Mouse (Mus musculus) left cerebral cortex, postnatal 14 days (tissue): ENCODE results near the gene Rictor. TPM values are rescaled to one million over a fixed set of nuclear protein-coding genes. Genes with fewer than 3 reads are reported as not detected.
"Not testable (repeated sequence)": the region's sequence is repeated elsewhere in the genome, so short reads cannot be mapped to it uniquely, and the experiment has no call there.

Experiments
- DNase-seq, 2 experiments: peaks; one replicate each; pipeline ENCODE4 v3.0.0; 2021 to 2022; ENCODE audit warnings: low spot score in 2 of 2, mixed read lengths in 1 of 2
- intact Hi-C: fragments of 180-260 bp; cut with DNase I; formaldehyde crosslinking; loops from one replicate; pipeline ENCODE4 v1.15.1; 2025
- total RNA-seq, 2 experiments: library from RNA; stranded (reverse); gene quantifications; 2 replicates each; pipeline ENCODE4 v1.2.3; 2021

Gene Rictor
- total RNA-seq, 2 experiments from 2014 or later, result 37.3 to 38.1 TPM

GRCm38 (mm10) chr15:6724442-6724841 lies 16.3 kb downstream of the Rictor start:
- no peak for DNase-seq
- intact Hi-C loops, result no loop called here

DNA sequence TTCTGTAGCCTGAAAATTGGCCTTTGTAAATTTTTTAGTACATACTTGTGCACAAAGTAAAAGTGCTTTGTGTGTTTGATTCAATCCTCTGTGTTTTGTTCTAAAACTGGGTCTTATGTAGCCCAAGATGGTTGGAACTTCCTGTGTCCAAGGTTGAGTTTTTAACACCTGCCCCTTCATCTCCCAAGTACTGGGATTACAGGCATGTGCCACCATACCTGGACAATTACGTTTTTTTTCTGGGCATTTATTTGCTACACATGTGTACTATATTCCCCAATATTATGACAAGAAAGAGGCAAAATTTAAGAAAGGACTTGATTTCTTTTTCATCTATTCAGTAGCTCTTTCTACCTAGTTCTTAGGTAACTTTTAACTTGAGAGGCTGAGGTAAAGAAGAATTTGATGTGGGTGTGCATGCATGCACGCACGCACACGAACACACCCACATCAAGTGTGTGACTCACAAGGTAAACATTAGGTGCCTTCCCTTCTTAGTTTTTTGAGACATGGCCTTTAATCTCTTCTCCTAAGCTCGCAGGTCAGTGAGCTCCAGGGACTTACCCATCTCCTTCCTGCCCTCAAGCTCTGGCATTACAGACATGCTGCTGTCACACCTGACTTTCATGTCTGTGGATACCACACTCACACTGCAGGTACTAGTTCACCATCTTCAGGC lies 18.1 kb downstream of the Rictor start:
- intact Hi-C loops, result no loop called here
- DNase-seq, result no peak

DNA sequence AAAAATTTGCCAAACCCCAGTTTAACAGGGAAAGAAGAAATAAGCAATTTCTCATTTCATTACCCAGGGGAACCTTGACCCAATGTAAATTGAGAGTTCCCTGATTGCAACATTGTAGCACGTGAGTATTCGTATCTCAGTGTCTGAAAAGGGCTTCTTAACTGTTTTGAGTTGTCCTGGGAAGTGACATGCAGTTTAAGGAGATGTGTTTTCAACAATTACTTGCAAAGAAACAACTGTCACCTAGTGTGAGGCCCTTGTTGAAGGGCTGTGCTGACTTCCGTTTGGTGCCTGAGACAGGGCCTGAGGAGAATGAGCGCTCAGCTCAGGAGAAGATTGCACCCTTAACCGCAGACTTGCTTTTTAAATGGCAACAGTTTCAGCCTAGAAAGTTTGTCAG lies 24.9 kb downstream of the Rictor start:
- no peak for DNase-seq
- intact Hi-C loops, result no loop called here

- intact Hi-C loops, result no loop called here
- no peak for DNase-seq
Observed at GRCm38 (mm10) chr15:6739180-6739579, 31.0 kb downstream of the Rictor start.

GRCm38 (mm10) chr15:6742337-6743025 lies 34.3 kb downstream of the Rictor start:
- no peak for DNase-seq
- intact Hi-C loops, result no loop called here

- intact Hi-C loops, result no loop called here
- DNase-seq, result no peak
Observed at GRCm38 (mm10) chr15:6743723-6744122, 35.5 kb downstream of the Rictor start.

DNA sequence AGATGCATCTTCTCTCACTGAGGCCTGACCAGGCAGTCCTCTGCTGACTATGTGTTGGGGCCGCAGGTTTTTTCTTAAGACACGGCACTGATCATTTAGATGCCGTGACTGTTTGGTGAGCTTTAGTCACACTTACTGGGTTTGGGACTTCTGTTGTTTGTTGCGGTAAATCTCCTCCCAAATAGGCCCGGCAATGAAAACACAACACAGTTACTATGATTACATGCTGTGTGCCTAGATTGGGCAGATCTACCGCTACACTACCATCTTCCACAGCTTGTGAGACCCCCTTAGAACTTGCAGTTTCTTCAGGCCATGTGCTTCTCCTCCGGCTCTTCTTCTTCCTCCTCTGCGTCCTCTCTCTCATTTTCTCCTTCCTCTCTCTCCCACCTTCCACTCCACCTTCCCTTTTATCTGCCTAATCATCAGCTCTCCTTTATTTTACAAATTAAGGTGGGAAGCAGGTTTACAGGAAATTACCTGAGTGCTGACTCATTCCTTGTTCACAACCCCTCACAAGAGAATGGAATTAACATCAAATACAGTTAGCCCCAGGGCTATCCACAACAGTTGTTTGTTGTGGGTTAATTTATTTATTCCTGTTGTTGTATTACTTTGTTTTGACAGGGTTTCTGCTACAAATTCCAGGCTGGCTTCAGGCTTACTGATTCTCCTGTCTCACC lies 38.3 kb downstream of the Rictor start:
- intact Hi-C loops, DNase-seq: not testable (repeated sequence)

DNA sequence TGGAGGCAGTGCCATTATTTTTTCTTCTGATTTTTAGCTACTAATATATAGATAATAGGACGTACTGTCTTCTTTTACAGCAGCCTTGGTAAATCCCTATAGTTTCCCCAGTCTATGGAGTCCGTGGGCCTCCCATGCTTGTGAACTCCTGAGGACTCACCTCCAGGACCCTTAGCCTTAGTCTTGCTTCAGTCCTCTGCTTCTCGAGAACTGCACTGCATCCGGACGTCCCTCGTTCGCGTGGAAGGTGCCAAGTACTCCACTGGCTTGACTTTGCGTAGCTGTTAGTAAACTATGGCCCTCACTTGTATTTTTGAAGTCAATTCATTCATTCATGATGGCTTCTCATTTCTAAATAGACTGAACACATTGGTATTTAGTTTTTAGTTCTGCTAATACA lies 38.8 kb downstream of the Rictor start:
- no peak for DNase-seq
- intact Hi-C loops, result no loop called here

DNA sequence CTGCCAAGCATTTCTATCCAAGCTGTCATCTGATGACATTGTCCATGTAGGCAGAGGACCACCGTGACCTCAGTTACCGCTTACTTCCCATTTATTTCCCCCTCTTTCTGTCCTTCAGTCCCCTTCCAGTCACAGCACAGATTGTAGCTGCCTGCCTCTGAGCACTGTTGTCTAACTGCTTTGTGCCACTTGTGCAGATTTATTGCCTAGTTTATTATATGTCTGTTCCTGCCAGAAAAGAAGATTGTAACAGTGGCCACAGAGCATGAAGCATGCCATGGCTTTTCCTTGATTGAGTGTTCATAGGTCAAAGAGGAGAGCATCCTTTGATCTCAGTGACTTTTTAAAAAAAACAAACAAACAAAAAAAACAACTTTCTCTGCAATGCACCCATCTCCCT lies 46.2 kb downstream of the Rictor start:
- no peak for DNase-seq
- intact Hi-C loops, result no loop called here

DNA sequence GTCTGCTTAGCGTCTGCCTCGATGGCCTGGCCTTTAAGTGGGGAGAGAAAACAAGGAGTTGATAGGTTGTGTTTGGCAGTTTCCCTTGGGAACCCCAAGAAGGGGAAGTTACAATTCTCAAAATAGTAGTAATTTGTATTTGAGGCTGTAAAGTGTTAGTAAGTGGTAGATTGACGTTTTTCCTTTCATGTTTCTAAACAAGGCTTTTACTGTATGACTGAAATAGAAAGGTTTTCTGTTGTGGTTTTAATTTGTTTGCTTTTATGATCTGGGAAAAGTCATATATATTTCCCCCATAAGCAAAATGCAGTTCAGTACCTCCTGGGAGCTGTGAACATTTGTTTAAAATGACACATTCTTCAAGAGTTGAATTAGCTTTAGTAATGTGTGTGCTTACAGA lies 64.1 kb downstream of the Rictor start:
- intact Hi-C loops, result no loop called here

DNA sequence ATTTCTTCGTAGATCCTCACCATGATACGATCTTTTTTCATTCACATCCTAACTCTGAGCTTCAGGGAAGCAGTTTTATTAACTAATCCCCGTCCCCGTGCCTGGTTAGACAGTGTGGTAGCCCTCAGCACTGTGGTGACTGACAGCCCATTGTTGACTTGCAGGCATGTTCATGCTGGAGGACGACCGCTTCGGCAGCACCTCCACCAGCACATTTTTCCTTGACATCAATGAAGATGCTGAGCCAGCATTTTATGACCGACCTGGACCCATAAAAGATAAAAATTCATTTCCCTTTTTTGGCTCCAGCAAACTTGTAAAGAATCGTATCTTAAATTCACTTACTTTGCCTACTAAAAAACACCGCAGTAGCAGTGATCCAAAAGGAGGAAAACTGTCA lies 78.0 kb downstream of the Rictor start:
- DNase-seq, result no peak
- intact Hi-C loops, result no loop called here

More for the DNA sequence above, 64.1 kb downstream of the Rictor start:
- DNase-seq, result no peak

DNA sequence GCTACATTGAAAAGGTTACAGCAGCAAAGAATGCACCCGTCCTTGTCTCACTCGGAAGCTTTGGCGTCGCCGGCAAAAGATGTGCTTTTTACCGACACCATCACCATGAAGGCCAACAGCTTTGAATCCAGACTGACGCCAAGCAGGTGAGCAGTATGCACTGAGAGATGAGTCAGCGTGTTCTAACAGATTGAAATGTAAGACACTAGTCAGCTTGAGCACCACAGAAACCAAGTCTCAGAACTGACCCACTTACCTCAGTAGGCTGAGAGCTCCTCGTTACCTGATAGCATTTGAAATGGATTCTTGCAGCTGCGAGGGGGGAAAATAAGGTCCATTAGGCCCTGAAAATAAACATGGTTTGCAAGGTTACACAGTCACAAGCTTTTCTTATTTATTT lies 79.1 kb downstream of the Rictor start:
- no peak for DNase-seq
- intact Hi-C loops, result no loop called here

DNA sequence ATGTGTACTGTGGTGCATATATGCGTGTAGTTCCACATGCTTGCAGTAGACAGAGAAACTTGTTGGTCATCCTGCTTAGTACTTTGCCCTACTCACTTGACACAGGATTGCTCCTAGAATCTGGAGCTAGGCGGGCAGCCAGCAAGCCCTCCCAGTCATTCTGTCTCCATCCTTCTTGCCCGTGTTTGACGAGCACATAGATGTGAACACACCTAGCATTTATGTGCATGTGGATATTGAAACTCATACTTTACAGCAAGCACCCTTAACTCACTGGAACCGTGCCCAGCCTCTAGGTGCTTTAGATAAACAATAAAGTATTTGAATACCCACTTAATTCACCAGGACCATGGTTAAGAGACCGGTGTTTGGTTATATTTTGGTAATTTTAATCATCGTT lies 81.8 kb downstream of the Rictor start:
- intact Hi-C loops, result no loop called here
- no peak for DNase-seq

GRCm38 (mm10) chr15:6791648-6792047 lies 83.5 kb downstream of the Rictor start:
- intact Hi-C loops, result no loop called here
- no peak for DNase-seq

DNA sequence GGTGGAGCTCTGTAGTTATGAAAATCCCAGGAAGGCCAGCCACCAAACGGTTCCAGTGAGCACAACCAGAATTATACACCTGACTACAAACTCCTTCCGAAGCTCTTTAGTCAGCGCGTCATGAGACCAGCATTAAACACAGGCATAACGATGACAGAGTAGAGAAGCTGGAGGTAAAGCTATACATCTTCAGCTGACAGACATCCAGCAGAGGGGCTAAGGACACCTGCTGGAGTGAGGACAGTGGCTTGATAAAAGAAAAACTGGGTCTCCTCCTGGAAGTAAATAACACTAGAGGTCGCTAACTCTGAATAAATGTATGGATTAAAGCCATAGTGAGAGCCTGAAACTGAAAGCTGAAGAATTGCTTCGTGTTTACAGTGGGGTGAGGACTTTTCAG lies 84.7 kb downstream of the Rictor start:
- DNase-seq, result no peak
- intact Hi-C loops, result no loop called here

DNA sequence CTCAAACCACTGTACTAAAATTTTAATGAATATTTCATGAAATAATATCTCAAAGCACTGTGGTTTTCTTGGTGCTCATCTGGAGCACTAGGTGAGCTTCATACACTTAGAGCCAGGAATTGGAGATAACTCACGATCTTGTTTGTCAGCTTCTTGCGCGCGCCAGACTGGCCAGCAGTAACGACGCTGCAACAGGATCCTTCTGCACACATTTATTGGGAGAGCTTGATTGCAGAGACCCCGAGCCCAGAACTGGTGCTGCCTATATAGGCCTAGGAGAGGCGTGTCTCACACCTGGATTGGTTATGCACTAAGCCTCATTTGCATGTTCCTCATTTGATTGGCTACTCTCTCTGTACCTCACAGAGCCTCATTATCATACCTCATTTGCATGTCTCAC lies 93.0 kb downstream of the Rictor start:
- intact Hi-C loops, DNase-seq: not testable (repeated sequence)

DNA sequence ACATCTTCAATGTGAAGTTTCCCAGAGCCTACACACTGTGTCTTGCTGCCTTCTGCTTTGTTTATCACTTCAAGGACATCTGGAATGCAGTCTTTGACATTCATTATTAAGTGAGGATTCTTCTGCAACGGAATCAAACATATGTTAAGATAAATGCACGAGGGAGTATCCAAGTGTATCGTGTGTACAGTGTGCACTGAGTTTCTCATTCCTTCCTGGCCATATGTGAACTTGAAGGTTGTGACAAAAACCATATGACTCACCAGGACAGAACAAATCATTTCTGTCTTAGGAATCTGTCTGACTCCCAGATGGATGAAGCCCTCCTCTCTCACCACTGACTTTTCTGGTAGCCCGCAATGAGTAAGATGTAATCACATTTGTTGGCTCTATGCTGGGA lies 107.6 kb downstream of the Rictor start:
- intact Hi-C loops, result no loop called here
- no peak for DNase-seq

DNA sequence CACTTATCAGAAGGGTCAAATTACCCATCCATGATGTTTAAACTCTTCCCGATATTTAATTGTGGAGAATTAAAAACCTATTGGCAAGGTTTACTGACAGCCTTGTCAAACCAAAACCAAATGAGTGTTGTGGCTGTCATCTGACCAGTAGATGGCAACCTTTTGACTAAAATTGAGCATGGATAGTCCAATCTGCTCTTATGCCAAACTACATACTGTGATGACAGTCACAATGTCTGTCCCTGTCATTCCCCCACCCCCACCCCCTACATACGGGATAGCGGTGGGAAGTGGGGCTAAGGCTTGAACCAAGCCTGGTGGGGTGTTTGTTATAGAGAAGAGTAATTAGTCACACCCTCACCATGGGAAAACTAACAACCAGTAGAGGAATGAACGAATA lies 132.0 kb downstream of the Rictor start:
- intact Hi-C loops, result loop anchor here (5.0 to 10.0 kb wide), 2 partner anchors 42 to 605 kb away; no protein-coding TSS in a partner anchor
- peak; percentile 8 to 48 for DNase-seq

DNA sequence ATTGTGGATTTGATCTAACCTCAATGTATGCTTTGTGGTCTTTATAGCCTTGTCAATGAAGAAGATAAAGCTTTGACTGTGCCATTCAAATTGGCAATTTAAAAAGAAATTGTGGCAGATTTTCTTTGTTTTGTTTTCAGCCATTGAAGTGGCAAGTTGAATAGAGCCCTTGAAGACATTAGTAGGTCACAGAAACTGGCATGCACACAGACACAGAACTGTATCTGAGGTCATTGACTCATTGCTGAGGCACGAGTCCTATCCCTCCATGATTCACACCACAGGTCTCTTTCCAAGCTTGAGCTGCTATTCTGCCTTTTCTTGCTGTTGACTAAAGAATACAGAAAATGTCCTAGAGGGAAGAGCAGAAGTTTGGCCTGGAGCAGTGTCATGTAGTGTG lies 141.7 kb downstream of the Rictor start:
- intact Hi-C loops, result loop anchor here (10.0 kb wide), 1 partner anchor 595 kb away; no protein-coding TSS in a partner anchor

More for the DNA sequence above, 141.7 kb downstream of the Rictor start:
- DNase-seq, result no peak
